Mouse (Mus musculus) midbrain, embryonic 15.5 days (tissue): ENCODE measurements around the gene 2210418O10Rik. TPM values are rescaled to one million over a fixed set of nuclear protein-coding genes. Genes with fewer than 3 reads are reported as not detected.
"Not testable (repeated sequence)": the region's sequence is repeated elsewhere in the genome, so short reads cannot be mapped to it uniquely, and the experiment has no call there.

Experiments
- ATAC-seq: fragments of 200-750 bp; cut with Nextera tagmentation; replicated peaks from 2 replicates; pipeline ENCODE4 v1.8.0; 2017; ENCODE audit warnings: moderate TSS enrichment
- H3K27ac ChIP-seq: fragments of 300-500 bp; sonication (generic); 2 replicates; pipeline ENCODE4 v1.5.1; 2015; ENCODE audit warnings: mild to moderate bottlenecking, inconsistent platforms
- H3K27me3 ChIP-seq: fragments of 300-500 bp; sonication (generic); replicated peaks from 2 replicates; pipeline ENCODE4 v1.6.1; 2015; ENCODE audit warnings: inconsistent platforms
- H3K36me3 ChIP-seq: fragments of 300-500 bp; sonication (generic); replicated peaks from 2 replicates; pipeline ENCODE4 v1.6.1; 2015; ENCODE audit warnings: inconsistent platforms
- H3K4me1 ChIP-seq: fragments of 300-500 bp; sonication (generic); 2 replicates; pipeline ENCODE4 v1.6.1; 2015; ENCODE audit warnings: inconsistent platforms
- H3K4me2 ChIP-seq: fragments of 300-500 bp; sonication (generic); 2 replicates; pipeline ENCODE4 v1.6.1; 2015; ENCODE audit warnings: inconsistent platforms, mild to moderate bottlenecking, moderate library complexity
- H3K4me3 ChIP-seq: fragments of 300-500 bp; sonication (generic); 2 replicates; pipeline ENCODE4 v1.5.1; 2015; ENCODE audit warnings: mild to moderate bottlenecking, inconsistent platforms
- H3K9ac ChIP-seq: fragments of 300-500 bp; sonication (generic); 2 replicates; pipeline ENCODE4 v1.6.1; 2015; ENCODE audit warnings: mild to moderate bottlenecking, inconsistent platforms
- H3K9me3 ChIP-seq: fragments of 300-500 bp; sonication (generic); 2 replicates; pipeline ENCODE4 v1.6.1; 2016; ENCODE audit warnings: inconsistent platforms
- WGBS: fragments of 180-500 bp; shearing (Covaris S2); methylation state at CpG from one replicate; pipeline ENCODE4 v1.1.7; 2015; ENCODE audit warnings: mixed read lengths; 5-methylcytosine and 5-hydroxymethylcytosine counted together
- polyA plus RNA-seq: library from polyadenylated mRNA; unstranded; fragments of >200 nt; fragmentation: Nextera tagmentation; extraction: Ambion mirVana; gene quantifications from 2 replicates; pipeline ENCODE4 v1.2.1, GENCODE M21; 2015

The 2210418O10Rik gene
- polyA plus RNA-seq = 4.5 and 13.2 TPM in 2 replicates

DNA sequence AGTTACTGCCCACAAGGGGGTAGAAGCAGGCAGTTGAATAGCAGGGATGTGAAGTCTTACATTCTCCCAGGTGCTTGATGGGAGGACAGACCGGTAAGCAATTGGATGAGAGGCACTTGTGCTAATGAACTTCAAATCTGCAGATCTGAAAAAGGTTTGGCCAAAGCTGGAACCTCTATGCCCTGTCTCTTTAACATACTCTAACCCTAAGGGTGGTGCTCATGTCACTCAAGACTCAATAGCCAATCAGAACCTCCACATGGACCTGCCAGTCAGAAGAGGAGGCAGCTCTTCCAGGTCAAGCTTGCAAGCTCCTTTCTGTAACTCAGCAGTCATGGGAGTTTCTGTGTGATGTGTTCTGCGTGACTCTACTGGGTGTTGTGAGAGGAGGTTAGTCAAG is at the start of gene 2210418O10Rik:
Gene 2210418O10Rik (plus strand): TSS at position 301 of the 400 bp plus-strand sequence.
- H3K4me1 ChIP-seq, ATAC-seq, H3K4me2 ChIP-seq, H3K4me3 ChIP-seq, H3K36me3 ChIP-seq, H3K27ac ChIP-seq, H3K27me3 ChIP-seq, H3K9ac ChIP-seq, H3K9me3 ChIP-seq: not testable (repeated sequence)
- WGBS = no CpG with 5 or more reads among the region's 2 CpGs

DNA sequence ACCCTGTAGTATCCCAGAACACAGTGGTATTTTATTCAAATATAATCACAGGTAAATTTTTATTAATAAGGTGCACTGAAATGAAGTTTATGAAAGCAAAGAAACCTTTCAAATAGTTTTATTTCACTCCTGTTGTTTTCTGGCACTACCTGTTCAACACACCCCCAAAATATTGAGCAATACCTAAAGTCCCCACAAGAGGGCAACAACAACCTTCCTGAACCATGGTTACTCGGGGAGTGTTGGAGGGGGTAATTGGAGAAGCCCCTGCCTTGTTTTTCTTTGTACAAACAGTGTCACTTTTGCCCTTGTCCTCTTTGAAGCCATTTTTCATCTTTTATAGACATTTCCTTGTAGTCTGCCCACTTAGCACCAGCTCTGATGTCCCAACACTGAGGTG is 22.1 kb downstream of the 2210418O10Rik start:
- no CpG with 5 or more reads among the region's 1 CpGs for WGBS

More for the DNA sequence above, 22.1 kb downstream of the 2210418O10Rik start:
- not testable (repeated sequence) for H3K9ac ChIP-seq, H3K36me3 ChIP-seq, H3K4me3 ChIP-seq, H3K27me3 ChIP-seq, H3K4me2 ChIP-seq, H3K27ac ChIP-seq, H3K9me3 ChIP-seq, H3K4me1 ChIP-seq, ATAC-seq

Other genes starting within 250 kb of the 2210418O10Rik start
- 0.60 and 0.89 TPM in 2 replicates for gene Gm2004, start 76.7 kb upstream of the 2210418O10Rik start, polyA plus RNA-seq
- gene Gm11009, start 92.9 kb downstream of the 2210418O10Rik start, polyA plus RNA-seq = not detected in 2 replicates
- gene Gm14435, start 197.0 kb downstream of the 2210418O10Rik start, polyA plus RNA-seq = 8.1 and 10.1 TPM in 2 replicates